Mouse (Mus musculus) lung, postnatal 0 days (tissue): ENCODE results near the gene Frmpd3. TPM values are rescaled to one million over a fixed set of nuclear protein-coding genes. Genes with fewer than 3 reads are reported as not detected.

Experiments
- ATAC-seq: fragments of 200-750 bp; cut with Nextera tagmentation; 2 replicates; pipeline ENCODE4 v1.8.0; 2017; ENCODE audit warnings: moderate library complexity
- DNase-seq: peaks from one replicate; pipeline ENCODE4 v3.0.0-alpha.2; 2016; ENCODE audit warnings: low spot score
- H3K27ac ChIP-seq: fragments of 300-500 bp; sonication (generic); 2 replicates; pipeline ENCODE4 v1.5.1; 2014; ENCODE audit warnings: antibody characterized with exemption, mild to moderate bottlenecking, low read length, mixed read lengths
- H3K27me3 ChIP-seq: fragments of 300-500 bp; sonication (generic); replicated peaks from 2 replicates; pipeline ENCODE4 v1.6.1; 2014; ENCODE audit warnings: low read length, mixed read lengths; ENCODE audit not compliant: insufficient read depth
- H3K36me3 ChIP-seq: fragments of 300-500 bp; sonication (generic); 2 replicates; pipeline ENCODE4 v1.6.1; 2014; ENCODE audit warnings: low read length, mixed read lengths; ENCODE audit not compliant: insufficient read depth
- H3K4me1 ChIP-seq: fragments of 300-500 bp; sonication (generic); 2 replicates; pipeline ENCODE4 v1.6.1; 2014; ENCODE audit warnings: antibody characterized with exemption, low read depth, low read length, mixed read lengths; ENCODE audit not compliant: insufficient read depth
- H3K4me2 ChIP-seq: fragments of 300-500 bp; sonication (generic); replicated peaks from 2 replicates; pipeline ENCODE4 v1.6.1; 2014; ENCODE audit warnings: low read depth, mild to moderate bottlenecking, low read length, moderate library complexity, mixed read lengths
- H3K4me3 ChIP-seq: fragments of 300-500 bp; sonication (generic); 2 replicates; pipeline ENCODE4 v1.5.1; 2014; ENCODE audit warnings: low read depth, low read length
- H3K9ac ChIP-seq: fragments of 300-500 bp; sonication (generic); replicated peaks from 2 replicates; pipeline ENCODE4 v1.6.1; 2014; ENCODE audit warnings: low read depth, mild to moderate bottlenecking
- H3K9me3 ChIP-seq: fragments of 300-500 bp; sonication (generic); 2 replicates; pipeline ENCODE4 v1.6.1; 2016; ENCODE audit warnings: low read length, mixed read lengths
- CTCF ChIP-seq: IDR thresholded peaks from 2 replicates; pipeline ENCODE4 v1.5.1; 2016; ENCODE audit warnings: antibody characterized with exemption, mild to moderate bottlenecking
- EP300 ChIP-seq: IDR thresholded peaks from 2 replicates; pipeline ENCODE4 v1.6.1; 2016; ENCODE audit warnings: antibody characterized with exemption, mild to moderate bottlenecking, control low read depth
- WGBS: fragments of 180-500 bp; shearing (Covaris S2); extraction: QIAGEN DNeasy Blood & Tissue Kit; methylation state at CpG from one replicate; pipeline ENCODE4 v1.1.7; 2014; 5-methylcytosine and 5-hydroxymethylcytosine counted together
- polyA plus RNA-seq: library from polyadenylated mRNA; unstranded; fragments of >200 nt; fragmentation: Nextera tagmentation; extraction: Ambion mirVana; gene quantifications from 2 replicates; pipeline ENCODE4 v1.2.1, GENCODE M21; 2015

Frmpd3 gene
- polyA plus RNA-seq, 1 experiment from 2014 or later = 0.20 TPM

- H3K9ac ChIP-seq = no peak overlapping the region
- no peaks in the 10 kb centered on the region for H3K9me3 ChIP-seq
- no peak overlapping the region for H3K4me3 ChIP-seq
- H3K4me2 ChIP-seq = no peak overlapping the region
- whole genome bisulfite sequencing = 77% methylated on average over 4 of the region's 4 CpGs
- no peak overlapping the region for H3K27ac ChIP-seq
- H3K36me3 ChIP-seq = no peaks in the 10 kb centered on the region
- no peaks in the 10 kb centered on the region for H3K4me1 ChIP-seq
- ATAC-seq (no peak), DNase-seq (no peak)
- H3K27me3 ChIP-seq = 0 out of 2 replicates have a peak, but pooled peaks cover 4% of the 10 kb centered on the region
- TF ChIP-seq CTCF (no peak), EP300 (no peak)
These were observed 76.4 kb downstream of the Frmpd3 start for GRCm38 (mm10) chrX:140418467-140418866.

- Histone ChIP-seq H3K4me1 (no peaks in the 10 kb centered on the region), H3K4me2 (no peak overlapping the region), H3K36me3 (no peaks in the 10 kb centered on the region), H3K4me3 (no peak overlapping the region), H3K27me3 (no peaks in the 10 kb centered on the region), H3K9me3 (no peaks in the 10 kb centered on the region), H3K27ac (no peak overlapping the region), H3K9ac (no peak overlapping the region)
- DNase-seq (no peak), ATAC-seq (no peak)
- TF ChIP-seq EP300 (no peak), CTCF (no peak)
- WGBS = 69% methylated on average over 4 of the region's 4 CpGs
These were observed 85.1 kb downstream of the Frmpd3 start for GRCm38 (mm10) chrX:140427124-140427523.

GRCm38 (mm10) chrX:140428252-140428651 is 86.2 kb downstream of the Frmpd3 start:
- DNase-seq = peak; percentile 12
- no peak for TF ChIP-seq EP300
- TF ChIP-seq CTCF = peak; percentile 57

GRCm38 (mm10) chrX:140429985-140430384 is 87.9 kb downstream of the Frmpd3 start:
- H3K9ac ChIP-seq = no peak overlapping the region
- DNase-seq (no peak), ATAC-seq (no peak)
- TF ChIP-seq EP300 (no peak), CTCF (no peak)
- H3K4me3 ChIP-seq = no peak overlapping the region
- no peak overlapping the region for H3K4me2 ChIP-seq
- H3K36me3 ChIP-seq = no peaks in the 10 kb centered on the region
- 62% methylated on average over 5 of the region's 5 CpGs for WGBS
- H3K27ac ChIP-seq = no peak overlapping the region
- H3K9me3 ChIP-seq = no peaks in the 10 kb centered on the region
- no peaks in the 10 kb centered on the region for H3K27me3 ChIP-seq
- H3K4me1 ChIP-seq = no peaks in the 10 kb centered on the region

More at GRCm38 (mm10) chrX:140428252-140428651, 86.2 kb downstream of the Frmpd3 start:
- Histone ChIP-seq H3K4me2 (no peak overlapping the region), H3K4me1 (no peaks in the 10 kb centered on the region), H3K27ac (no peak overlapping the region), H3K9ac (no peak overlapping the region), H3K27me3 (no peaks in the 10 kb centered on the region), H3K4me3 (no peak overlapping the region), H3K9me3 (no peaks in the 10 kb centered on the region), H3K36me3 (no peaks in the 10 kb centered on the region)
- no peak for ATAC-seq
- WGBS = 73% methylated on average over 7 of the region's 8 CpGs

- no peaks in the 10 kb centered on the region for H3K9me3 ChIP-seq
- WGBS = 74% methylated on average over 12 of the region's 12 CpGs
- no peaks in the 10 kb centered on the region for H3K4me1 ChIP-seq
- no peak overlapping the region for H3K9ac ChIP-seq
- no peak for TF ChIP-seq CTCF
- no peak for TF ChIP-seq EP300
- H3K27me3 ChIP-seq = no peaks in the 10 kb centered on the region
- DNase-seq (no peak), ATAC-seq (no peak)
- H3K36me3 ChIP-seq = no peaks in the 10 kb centered on the region
- H3K4me2 ChIP-seq = no peak overlapping the region
- no peak overlapping the region for H3K27ac ChIP-seq
- no peak overlapping the region for H3K4me3 ChIP-seq
These were observed 88.4 kb downstream of the Frmpd3 start for GRCm38 (mm10) chrX:140430506-140430905.

GRCm38 (mm10) chrX:140431981-140432380 is 89.9 kb downstream of the Frmpd3 start:
- 82% methylated on average over 15 of the region's 15 CpGs for WGBS
- TF ChIP-seq CTCF (no peak), EP300 (no peak)
- H3K36me3 ChIP-seq = no peaks in the 10 kb centered on the region

GRCm38 (mm10) chrX:140432786-140433185 is 90.7 kb downstream of the Frmpd3 start:
- TF ChIP-seq EP300 (no peak), CTCF (no peak)
- Histone ChIP-seq H3K9me3 (no peaks in the 10 kb centered on the region), H3K4me2 (no peak overlapping the region), H3K4me3 (no peak overlapping the region), H3K9ac (no peak overlapping the region), H3K27me3 (no peaks in the 10 kb centered on the region), H3K36me3 (no peaks in the 10 kb centered on the region), H3K4me1 (no peaks in the 10 kb centered on the region), H3K27ac (no peak overlapping the region)
- ATAC-seq (no peak), DNase-seq (no peak)
- WGBS = 79% methylated on average over 11 of the region's 11 CpGs

More at GRCm38 (mm10) chrX:140431981-140432380, 89.9 kb downstream of the Frmpd3 start:
- Histone ChIP-seq H3K27me3 (no peaks in the 10 kb centered on the region), H3K27ac (no peak overlapping the region), H3K9ac (no peak overlapping the region), H3K9me3 (no peaks in the 10 kb centered on the region), H3K4me3 (no peak overlapping the region), H3K4me2 (no peak overlapping the region), H3K4me1 (no peaks in the 10 kb centered on the region)
- DNase-seq = no peak
- no peak for ATAC-seq
